Mouse (Mus musculus) midbrain, embryonic 11.5 days (tissue): ENCODE results near the gene Olfr356. TPM values are rescaled to one million over a fixed set of nuclear protein-coding genes. Genes with fewer than 3 reads are reported as not detected.

Experiments
- ATAC-seq: fragments of 200-750 bp; cut with Nextera tagmentation; 2 replicates; pipeline ENCODE4 v1.8.0; 2017; ENCODE audit warnings: moderate TSS enrichment, moderate library complexity; ENCODE audit not compliant: low FRiP score
- DNase-seq: peaks from one replicate; pipeline ENCODE4 v3.0.0; 2015; ENCODE audit warnings: low spot score; ENCODE audit errors: missing footprints
- H3K27ac ChIP-seq: fragments of 300-500 bp; sonication (generic); 2 replicates; pipeline ENCODE4 v1.5.1; 2014; ENCODE audit warnings: low read depth, low read length
- H3K27me3 ChIP-seq: fragments of 300-500 bp; sonication (generic); 2 replicates; pipeline ENCODE4 v1.6.1; 2014; ENCODE audit warnings: mild to moderate bottlenecking, low read length, moderate library complexity, mixed read lengths; ENCODE audit not compliant: control insufficient read depth, insufficient read depth
- H3K36me3 ChIP-seq: fragments of 300-500 bp; sonication (generic); 2 replicates; pipeline ENCODE4 v1.6.1; 2014; ENCODE audit warnings: mild to moderate bottlenecking, low read length, moderate library complexity, mixed read lengths; ENCODE audit not compliant: control insufficient read depth, insufficient read depth
- H3K4me1 ChIP-seq: fragments of 300-500 bp; sonication (generic); 2 replicates; pipeline ENCODE4 v1.6.1; 2014; ENCODE audit warnings: low read length; ENCODE audit not compliant: control insufficient read depth, insufficient read depth
- H3K4me2 ChIP-seq: fragments of 300-500 bp; sonication (generic); 2 replicates; pipeline ENCODE4 v1.6.1; 2014; ENCODE audit warnings: mild to moderate bottlenecking, moderate library complexity
- H3K4me3 ChIP-seq: fragments of 300-500 bp; sonication (generic); 2 replicates; pipeline ENCODE4 v1.5.1; 2014; ENCODE audit warnings: low read depth, low read length
- H3K9ac ChIP-seq: fragments of 300-500 bp; sonication (generic); 2 replicates; pipeline ENCODE4 v1.6.1; 2014; ENCODE audit warnings: low read length
- H3K9me3 ChIP-seq: fragments of 300-500 bp; sonication (generic); 2 replicates; pipeline ENCODE4 v1.6.1; 2016; ENCODE audit warnings: low read length; ENCODE audit not compliant: control insufficient read depth
- WGBS: fragments of 180-500 bp; shearing (Covaris S2); extraction: QIAGEN DNeasy Blood & Tissue Kit; methylation state at CpG from one replicate; pipeline ENCODE4 v1.1.7; 2014; 5-methylcytosine and 5-hydroxymethylcytosine counted together
- polyA plus RNA-seq: library from polyadenylated mRNA; unstranded; fragments of >200 nt; fragmentation: Nextera tagmentation; extraction: Ambion mirVana; gene quantifications from 2 replicates; pipeline ENCODE4 v1.2.1, GENCODE M21; 2014

Olfr356 gene
- polyA plus RNA-seq: not detected in 2 replicates

DNA sequence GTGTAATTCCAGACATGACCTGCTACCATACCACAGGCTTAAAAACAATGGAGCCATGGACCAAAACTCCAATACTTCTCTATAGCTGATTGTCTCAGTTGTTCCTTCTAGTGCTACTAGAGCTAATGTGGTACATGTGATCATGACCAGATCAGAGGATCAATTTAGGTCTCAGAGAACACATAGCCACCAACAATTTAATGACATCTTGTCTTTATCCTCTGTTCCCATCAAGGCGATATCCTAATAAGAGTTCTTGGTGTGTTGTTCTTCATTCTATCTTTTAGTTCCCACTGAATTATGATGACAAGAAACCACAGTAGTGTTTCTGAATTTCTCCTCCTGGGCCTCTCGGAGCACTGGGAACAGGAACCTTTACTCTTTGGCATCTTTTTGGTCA lies at the start of gene Olfr356:
Olfr356 (plus strand) TSS at position 301 of the 400 bp plus-strand sequence.
- H3K9ac ChIP-seq: no peak within 1 kb of the TSS
- no peaks in the 10 kb centered on the region for H3K27me3 ChIP-seq
- no peaks in the 10 kb centered on the region for H3K4me1 ChIP-seq
- DNase-seq: no peak
- no peak for ATAC-seq
- H3K36me3 ChIP-seq: no peaks in the 10 kb centered on the region
- WGBS: 82% methylated on average over 2 of the region's 2 CpGs
- H3K27ac ChIP-seq: no peak within 1 kb of the TSS
- no peak within 1 kb of the TSS for H3K4me3 ChIP-seq
- peaks cover 5% of the 10 kb centered on the region; the same call in 1 of the 2 replicates for H3K9me3 ChIP-seq
- H3K4me2 ChIP-seq: no peak within 1 kb of the TSS

DNA sequence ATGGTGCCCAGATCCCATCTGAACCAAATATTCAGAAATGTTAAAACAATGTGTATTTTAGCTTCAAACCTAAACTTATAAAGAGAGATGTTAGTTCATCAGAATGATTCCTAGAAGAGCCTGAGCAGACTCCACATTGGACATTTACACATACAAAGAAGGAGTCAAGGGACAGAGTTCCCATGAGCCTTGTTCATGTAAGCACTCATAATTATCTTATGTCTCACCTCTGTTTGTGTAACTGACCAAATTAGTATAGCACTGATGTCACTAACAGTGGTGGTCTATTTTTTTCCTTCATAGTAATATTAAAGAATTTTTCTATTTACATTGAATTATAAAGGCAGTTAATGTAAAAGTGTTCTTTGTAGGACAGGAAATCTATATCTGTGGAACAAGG lies 44.1 kb upstream of the Olfr356 start, which contains the start of gene Olfr353:
Olfr353 (minus strand) TSS at position 101 of the 400 bp plus-strand sequence.
- Histone ChIP-seq H3K9ac (no peak within 1 kb of the TSS), H3K4me3 (no peak within 1 kb of the TSS), H3K27ac (no peak within 1 kb of the TSS), H3K4me2 (no peak within 1 kb of the TSS), H3K4me1 (no peaks in the 10 kb centered on the region), H3K9me3 (no peaks in the 10 kb centered on the region; the same call in 1 of the 2 replicates), H3K36me3 (no peaks in the 10 kb centered on the region), H3K27me3 (no peaks in the 10 kb centered on the region)
- no peak for ATAC-seq
- no peak for DNase-seq

DNA sequence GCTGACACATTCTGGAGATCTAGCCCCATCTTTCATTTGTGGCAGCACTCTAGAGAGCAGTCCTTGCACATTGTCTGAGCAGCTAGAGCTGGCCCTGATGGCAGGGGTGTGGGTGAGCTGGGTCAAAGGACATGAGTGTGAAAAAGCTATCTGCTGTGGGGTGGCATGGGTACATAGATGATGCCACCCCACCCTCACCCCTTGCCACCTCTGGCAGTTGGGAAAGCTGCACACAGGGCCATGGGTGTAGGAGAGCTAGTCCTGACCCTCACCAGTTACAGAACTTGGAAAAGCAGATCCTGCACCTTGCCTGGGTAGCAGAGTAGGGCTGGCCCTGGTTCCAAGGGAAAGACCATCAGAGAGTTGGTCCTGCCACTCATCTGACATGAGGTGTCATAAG lies 39.8 kb upstream of the Olfr356 start:
- H3K4me1 ChIP-seq: no peaks in the 10 kb centered on the region
- no peak overlapping the region for H3K9ac ChIP-seq
- H3K4me3 ChIP-seq: no peak overlapping the region
- H3K4me2 ChIP-seq: no peak overlapping the region
- H3K36me3 ChIP-seq: no peaks in the 10 kb centered on the region
- H3K27ac ChIP-seq: no peak overlapping the region
- H3K9me3 ChIP-seq: no peaks in the 10 kb centered on the region; the same call in 1 of the 2 replicates
- H3K27me3 ChIP-seq: no peaks in the 10 kb centered on the region
- DNase-seq (no peak), ATAC-seq (no peak)

DNA sequence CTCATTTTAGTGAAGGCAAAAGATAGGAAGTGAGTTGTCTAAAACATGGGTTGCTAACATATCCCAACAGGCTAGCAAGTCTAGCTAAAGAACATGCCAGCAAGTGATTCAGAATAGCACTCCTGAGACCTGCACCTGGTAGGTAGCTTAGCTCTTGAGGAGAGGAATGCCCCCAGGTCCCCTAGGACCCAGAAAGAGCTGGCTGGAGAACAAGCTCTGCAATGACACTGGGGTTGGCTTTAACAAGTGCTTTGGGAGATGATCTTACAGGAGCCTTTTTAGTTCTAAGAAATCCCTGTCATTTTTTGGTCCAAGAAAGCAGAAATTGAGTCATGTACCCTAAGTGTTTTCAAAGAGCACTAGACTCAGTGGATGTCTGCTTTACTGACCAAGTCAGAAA lies 31.5 kb upstream of the Olfr356 start, which contains the start of gene Olfr354:
Olfr354 (plus strand) TSS at position 301 of the 400 bp plus-strand sequence.
- DNase-seq (no peak), ATAC-seq (no peak)
- no peak within 1 kb of the TSS for H3K9ac ChIP-seq
- H3K9me3 ChIP-seq: peaks cover 4% of the 10 kb centered on the region; the same call in 1 of the 2 replicates
- no peak within 1 kb of the TSS for H3K27ac ChIP-seq
- H3K4me3 ChIP-seq: no peak within 1 kb of the TSS
- H3K27me3 ChIP-seq: no peaks in the 10 kb centered on the region
- no peak within 1 kb of the TSS for H3K4me2 ChIP-seq
- H3K4me1 ChIP-seq: no peaks in the 10 kb centered on the region
- no peaks in the 10 kb centered on the region for H3K36me3 ChIP-seq

DNA sequence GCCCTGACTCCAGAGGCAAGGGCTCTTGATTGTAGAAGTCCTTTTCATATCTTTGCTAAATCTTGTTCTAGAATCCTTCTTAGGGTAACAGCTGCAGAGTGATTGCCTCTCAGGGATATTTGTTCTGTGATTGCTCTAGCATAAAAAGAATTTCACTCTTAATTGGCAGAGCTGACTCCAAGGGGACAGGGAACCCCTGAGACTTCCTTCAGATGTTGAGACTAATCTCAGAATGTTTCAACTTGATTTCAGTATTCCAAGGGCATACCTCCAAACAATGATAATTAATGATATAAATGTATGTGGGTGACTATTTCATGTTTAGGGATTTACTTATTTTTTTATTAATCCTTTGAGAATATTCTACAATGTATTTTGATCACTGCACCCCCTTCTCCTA lies 8.1 kb upstream of the Olfr356 start, which contains the start of gene Olfr355:
Olfr355 (minus strand) TSS at position 101 of the 400 bp plus-strand sequence.
- Histone ChIP-seq H3K4me2 (no peak within 1 kb of the TSS), H3K9ac (no peak within 1 kb of the TSS), H3K4me3 (no peak within 1 kb of the TSS), H3K36me3 (no peaks in the 10 kb centered on the region), H3K27me3 (no peaks in the 10 kb centered on the region), H3K9me3 (peaks cover 6% of the 10 kb centered on the region; the same call in 1 of the 2 replicates), H3K27ac (no peak within 1 kb of the TSS), H3K4me1 (no peaks in the 10 kb centered on the region)
- DNase-seq: no peak
- ATAC-seq: no peak

Other genes starting within 250 kb of the Olfr356 start
- gene Olfr347, start 205.2 kb upstream of the Olfr356 start, polyA plus RNA-seq: not detected in 2 replicates
- not detected in 2 replicates for gene Olfr348, start 152.8 kb upstream of the Olfr356 start, polyA plus RNA-seq
- gene Olfr50, start 146.6 kb upstream of the Olfr356 start, polyA plus RNA-seq: not detected in 2 replicates
- gene Olfr3, start 120.1 kb upstream of the Olfr356 start, polyA plus RNA-seq: not detected in 2 replicates
- gene Olfr350, start 90.8 kb upstream of the Olfr356 start, polyA plus RNA-seq: not detected in 2 replicates
- gene Olfr351, start 74.5 kb upstream of the Olfr356 start, polyA plus RNA-seq: not detected in 2 replicates
- gene Olfr352, start 68.7 kb upstream of the Olfr356 start, polyA plus RNA-seq: not detected in 2 replicates
- not detected in 2 replicates for gene Olfr353, start 44.2 kb upstream of the Olfr356 start, polyA plus RNA-seq
- gene Olfr354, start 31.4 kb upstream of the Olfr356 start, polyA plus RNA-seq: not detected in 2 replicates
- not detected in 2 replicates for gene Olfr355, start 8.2 kb upstream of the Olfr356 start, polyA plus RNA-seq
- gene Olfr357, start 56.7 kb downstream of the Olfr356 start, polyA plus RNA-seq: not detected in 2 replicates
- gene Olfr358, start 72.2 kb downstream of the Olfr356 start, polyA plus RNA-seq: not detected in 2 replicates
- gene Olfr360, start 128.6 kb downstream of the Olfr356 start, polyA plus RNA-seq: not detected in 2 replicates
- not detected in 2 replicates for gene Olfr361, start 152.2 kb downstream of the Olfr356 start, polyA plus RNA-seq
- gene Olfr362, start 180.8 kb downstream of the Olfr356 start, polyA plus RNA-seq: not detected in 2 replicates
- not detected in 2 replicates for gene Olfr364-ps1, start 202.2 kb downstream of the Olfr356 start, polyA plus RNA-seq